Mouse (Mus musculus) megakaryocyte, embryonic 14.5 days (primary cell): Measurements from ENCODE around the gene Scn7a.

Source experiments
- FLI1 ChIP-seq: IDR thresholded peaks from 2 replicates; pipeline ENCODE4 v1.6.1; 2012; ENCODE audit warnings: low read length, inconsistent platforms, mixed read lengths
- GATA1 ChIP-seq: IDR thresholded peaks from 3 replicates; pipeline ENCODE4 v1.6.1; 2012; ENCODE audit warnings: mixed read lengths, low read length, inconsistent platforms, borderline replicate concordance

- TF ChIP-seq GATA1 (no peak), FLI1 (no peak)
Measured at GRCm38 (mm10) chr2:66634580-66635359, 149.9 kb downstream of the Scn7a start, which contains the start of gene Scn9a.
